Mouse (Mus musculus): ENCODE data around the gene Col23a1. TPM values are rescaled to one million over a fixed set of nuclear protein-coding genes. Genes with fewer than 3 reads are reported as not detected.

The Col23a1 gene
- polyA plus RNA-seq, 1 experiment = 0.76 TPM

GRCm38 (mm10) chr11:51593368-51593767 is 303.6 kb downstream of the Col23a1 start:
- Histone ChIP-seq H3K4me1 (ENCODE audit: control insufficient read depth, insufficient read depth, low read length) (no peaks in the 10 kb centered on the region), H3K9me3 (replicated peaks; ENCODE audit: control insufficient read depth, insufficient read depth, low read length, poor library complexity, severe bottlenecking) (no peaks in the 10 kb centered on the region), H3K9ac (ENCODE audit: low read depth, poor library complexity, severe bottlenecking) (no peak overlapping the region), H3K36me3 (ENCODE audit: control insufficient read depth, insufficient read depth, low read length, poor library complexity, severe bottlenecking) (peaks cover 94% of the 10 kb centered on the region), H3K4me3 (ENCODE audit: low read depth, low read length) (no peak overlapping the region), H3K27ac (ENCODE audit: insufficient read depth, low read length) (no peak overlapping the region), H3K27me3 (ENCODE audit: control insufficient read depth, insufficient read depth, low read length, poor library complexity, severe bottlenecking) (no peaks in the 10 kb centered on the region)
- no peak for TF ChIP-seq EP300 (IDR thresholded peaks at IDR 0.05; ENCODE audit: insufficient read depth, low read depth, low read length)
- no peak for TF ChIP-seq CTCF (IDR thresholded peaks at IDR 0.05; ENCODE audit: low read depth, low read length)
- TF ChIP-seq POLR2A (IDR thresholded peaks at IDR 0.05; ENCODE audit: insufficient read depth, low read length) = no peak

- H3K27ac ChIP-seq (ENCODE audit: insufficient read depth, low read length) = no peak overlapping the region
- no peak overlapping the region for H3K4me3 ChIP-seq (ENCODE audit: low read depth, low read length)
- H3K9ac ChIP-seq (ENCODE audit: low read depth, poor library complexity, severe bottlenecking) = no peak overlapping the region
- no peaks in the 10 kb centered on the region for H3K4me1 ChIP-seq (ENCODE audit: control insufficient read depth, insufficient read depth, low read length)
- H3K9me3 ChIP-seq (replicated peaks; ENCODE audit: control insufficient read depth, insufficient read depth, low read length, poor library complexity, severe bottlenecking) = no peaks in the 10 kb centered on the region
- TF ChIP-seq POLR2A (IDR thresholded peaks at IDR 0.05; ENCODE audit: insufficient read depth, low read length) = no peak
- TF ChIP-seq EP300 (IDR thresholded peaks at IDR 0.05; ENCODE audit: insufficient read depth, low read depth, low read length) = no peak
- no peak for TF ChIP-seq CTCF (IDR thresholded peaks at IDR 0.05; ENCODE audit: low read depth, low read length)
- H3K36me3 ChIP-seq (ENCODE audit: control insufficient read depth, insufficient read depth, low read length, poor library complexity, severe bottlenecking) = peaks cover 95% of the 10 kb centered on the region
- no peaks in the 10 kb centered on the region for H3K27me3 ChIP-seq (ENCODE audit: control insufficient read depth, insufficient read depth, low read length, poor library complexity, severe bottlenecking)
Measured at GRCm38 (mm10) chr11:51593849-51594248, 304.1 kb downstream of the Col23a1 start.

- no peak overlapping the region for H3K9ac ChIP-seq (ENCODE audit: low read depth, poor library complexity, severe bottlenecking)
- H3K9me3 ChIP-seq (replicated peaks; ENCODE audit: control insufficient read depth, insufficient read depth, low read length, poor library complexity, severe bottlenecking) = no peaks in the 10 kb centered on the region
- TF ChIP-seq EP300 (IDR thresholded peaks at IDR 0.05; ENCODE audit: insufficient read depth, low read depth, low read length) = no peak
- TF ChIP-seq CTCF (IDR thresholded peaks at IDR 0.05; ENCODE audit: low read depth, low read length) = no peak
- TF ChIP-seq POLR2A (IDR thresholded peaks at IDR 0.05; ENCODE audit: insufficient read depth, low read length) = no peak
- no peak overlapping the region for H3K27ac ChIP-seq (ENCODE audit: insufficient read depth, low read length)
- no peak overlapping the region for H3K4me3 ChIP-seq (ENCODE audit: low read depth, low read length)
- H3K4me1 ChIP-seq (ENCODE audit: control insufficient read depth, insufficient read depth, low read length) = no peaks in the 10 kb centered on the region
- no peaks in the 10 kb centered on the region for H3K27me3 ChIP-seq (ENCODE audit: control insufficient read depth, insufficient read depth, low read length, poor library complexity, severe bottlenecking)
- H3K36me3 ChIP-seq (ENCODE audit: control insufficient read depth, insufficient read depth, low read length, poor library complexity, severe bottlenecking) = peaks cover 96% of the 10 kb centered on the region
Measured at GRCm38 (mm10) chr11:51594715-51595350, 305.1 kb downstream of the Col23a1 start.

GRCm38 (mm10) chr11:51595459-51596083 is 305.9 kb downstream of the Col23a1 start:
- Histone ChIP-seq H3K27me3 (ENCODE audit: control insufficient read depth, insufficient read depth, low read length, poor library complexity, severe bottlenecking) (no peaks in the 10 kb centered on the region), H3K4me3 (ENCODE audit: low read depth, low read length) (no peak overlapping the region), H3K27ac (ENCODE audit: insufficient read depth, low read length) (no peak overlapping the region), H3K9me3 (replicated peaks; ENCODE audit: control insufficient read depth, insufficient read depth, low read length, poor library complexity, severe bottlenecking) (no peaks in the 10 kb centered on the region), H3K4me1 (ENCODE audit: control insufficient read depth, insufficient read depth, low read length) (no peaks in the 10 kb centered on the region), H3K9ac (ENCODE audit: low read depth, poor library complexity, severe bottlenecking) (no peak overlapping the region), H3K36me3 (ENCODE audit: control insufficient read depth, insufficient read depth, low read length, poor library complexity, severe bottlenecking) (peaks cover 98% of the 10 kb centered on the region)
- TF ChIP-seq EP300 (IDR thresholded peaks at IDR 0.05; ENCODE audit: insufficient read depth, low read depth, low read length) (no peak), CTCF (IDR thresholded peaks at IDR 0.05; ENCODE audit: low read depth, low read length) (no peak), POLR2A (IDR thresholded peaks at IDR 0.05; ENCODE audit: insufficient read depth, low read length) (no peak)

GRCm38 (mm10) chr11:51597553-51597952 is 307.8 kb downstream of the Col23a1 start:
- H3K36me3 ChIP-seq (ENCODE audit: control insufficient read depth, insufficient read depth, low read length, poor library complexity, severe bottlenecking) = peaks cover 99% of the 10 kb centered on the region
- no peak overlapping the region for H3K9ac ChIP-seq (ENCODE audit: low read depth, poor library complexity, severe bottlenecking)
- no peaks in the 10 kb centered on the region for H3K4me1 ChIP-seq (ENCODE audit: control insufficient read depth, insufficient read depth, low read length)
- H3K27me3 ChIP-seq (ENCODE audit: control insufficient read depth, insufficient read depth, low read length, poor library complexity, severe bottlenecking) = no peaks in the 10 kb centered on the region
- H3K27ac ChIP-seq (ENCODE audit: insufficient read depth, low read length) = no peak overlapping the region
- H3K4me3 ChIP-seq (ENCODE audit: low read depth, low read length) = no peak overlapping the region
- no peak for TF ChIP-seq EP300 (IDR thresholded peaks at IDR 0.05; ENCODE audit: insufficient read depth, low read depth, low read length)
- no peaks in the 10 kb centered on the region for H3K9me3 ChIP-seq (replicated peaks; ENCODE audit: control insufficient read depth, insufficient read depth, low read length, poor library complexity, severe bottlenecking)

GRCm38 (mm10) chr11:51602253-51602652 is 312.5 kb downstream of the Col23a1 start:
- Histone ChIP-seq H3K36me3 (ENCODE audit: control insufficient read depth, insufficient read depth, low read length, poor library complexity, severe bottlenecking) (peaks cover 85% of the 10 kb centered on the region), H3K9ac (ENCODE audit: low read depth, poor library complexity, severe bottlenecking) (no peak overlapping the region), H3K27me3 (ENCODE audit: control insufficient read depth, insufficient read depth, low read length, poor library complexity, severe bottlenecking) (no peaks in the 10 kb centered on the region), H3K4me1 (ENCODE audit: control insufficient read depth, insufficient read depth, low read length) (no peaks in the 10 kb centered on the region), H3K9me3 (replicated peaks; ENCODE audit: control insufficient read depth, insufficient read depth, low read length, poor library complexity, severe bottlenecking) (no peaks in the 10 kb centered on the region), H3K4me3 (ENCODE audit: low read depth, low read length) (no peak overlapping the region), H3K27ac (ENCODE audit: insufficient read depth, low read length) (no peak overlapping the region)
- TF ChIP-seq EP300 (IDR thresholded peaks at IDR 0.05; ENCODE audit: insufficient read depth, low read depth, low read length) (no peak), CTCF (IDR thresholded peaks at IDR 0.05; ENCODE audit: low read depth, low read length) (no peak), POLR2A (IDR thresholded peaks at IDR 0.05; ENCODE audit: insufficient read depth, low read length) (no peak)
